Mouse (Mus musculus) hematopoietic stem cell, adult 5-6 weeks (primary cell): ENCODE measurements around the gene Hist1h1a. TPM values are rescaled to one million over a fixed set of nuclear protein-coding genes. Genes with fewer than 3 reads are reported as not detected.
A peak's percentile ranks its signal among the peaks of the same experiment; 100 is the strongest.
"Not testable (repeated sequence)": the region's sequence is repeated elsewhere in the genome, so short reads cannot be mapped to it uniquely, and the experiment has no call there.

ENCODE experiments used
- ATAC-seq, 2 experiments: fragments of 125-278 bp in 1 of 2; replicated peaks in 1 of 2; 2 replicates each; pipeline ENCODE4 v1.8.0; 2016 to 2017; ENCODE audit warnings: inconsistent platforms in 2 of 2, mild to moderate bottlenecking in 2 of 2, moderate number of reproducible peaks in 2 of 2, low read depth in 1 of 2, moderate TSS enrichment in 1 of 2; ENCODE audit not compliant: low FRiP score in 2 of 2, poor library complexity in 2 of 2, severe bottlenecking in 2 of 2, insufficient read depth in 1 of 2, low TSS enrichment in 1 of 2
- total RNA-seq: library from RNA; stranded (forward); fragments of 172-1452, 232-1000 nt; gene quantifications from 2 replicates; pipeline ENCODE4 v1.2.3, GENCODE M21; 2017

Hist1h1a gene
- total RNA-seq: 1,426 and 1,487 TPM in 2 replicates

DNA sequence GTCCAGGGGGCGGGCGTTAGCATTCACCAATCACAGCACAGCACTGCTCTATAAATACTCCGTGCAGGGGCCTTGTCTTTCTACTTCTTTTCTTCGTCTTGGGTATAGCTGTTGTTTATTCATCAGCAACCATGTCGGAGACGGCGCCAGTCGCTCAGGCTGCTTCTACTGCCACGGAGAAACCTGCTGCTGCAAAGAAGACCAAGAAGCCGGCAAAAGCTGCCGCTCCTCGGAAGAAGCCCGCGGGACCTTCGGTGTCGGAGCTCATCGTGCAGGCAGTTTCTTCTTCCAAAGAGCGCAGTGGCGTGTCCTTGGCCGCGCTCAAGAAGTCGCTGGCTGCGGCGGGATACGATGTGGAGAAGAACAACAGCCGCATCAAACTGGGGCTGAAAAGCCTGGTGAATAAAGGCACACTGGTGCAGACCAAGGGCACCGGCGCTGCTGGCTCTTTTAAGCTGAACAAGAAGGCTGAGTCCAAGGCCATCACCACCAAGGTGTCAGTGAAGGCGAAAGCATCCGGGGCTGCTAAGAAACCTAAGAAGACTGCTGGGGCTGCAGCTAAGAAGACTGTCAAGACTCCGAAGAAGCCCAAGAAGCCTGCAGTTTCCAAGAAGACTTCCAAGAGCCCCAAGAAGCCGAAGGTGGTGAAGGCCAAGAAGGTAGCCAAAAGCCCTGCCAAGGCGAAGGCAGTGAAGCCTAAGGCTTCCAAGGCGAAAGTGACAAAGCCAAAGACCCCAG is at the start of gene Hist1h1a:
Hist1h1a (plus strand) TSS at position 81 of the 738 bp plus-strand sequence.
- ATAC-seq: peak; percentile 55 to 63

- no peak for ATAC-seq
Measured at GRCm38 (mm10) chr13:23716261-23717042, 47.0 kb upstream of the Hist1h1a start.

DNA sequence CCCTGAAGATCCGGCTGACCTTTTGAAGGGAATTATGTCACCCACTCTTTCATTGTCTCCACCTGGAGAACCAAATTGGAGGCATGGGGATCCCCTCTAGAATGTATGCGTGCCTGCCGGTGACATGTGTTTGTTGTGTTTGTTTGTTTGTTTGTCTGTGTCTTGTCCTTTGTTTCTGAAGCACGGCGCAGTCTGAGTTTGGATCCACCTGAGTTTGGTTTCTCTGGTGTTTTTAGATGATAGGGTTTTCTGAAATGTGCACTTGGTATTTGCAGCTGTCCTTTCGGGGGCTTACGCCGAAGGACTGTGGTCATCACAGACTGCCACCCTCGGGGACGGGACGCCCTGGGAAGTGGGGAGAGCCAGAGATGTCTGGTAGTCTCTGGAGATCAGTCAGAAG is 46.3 kb upstream of the Hist1h1a start:
- ATAC-seq: no peak

GRCm38 (mm10) chr13:23717593-23718245 is 45.7 kb upstream of the Hist1h1a start:
- ATAC-seq: not testable (repeated sequence)

DNA sequence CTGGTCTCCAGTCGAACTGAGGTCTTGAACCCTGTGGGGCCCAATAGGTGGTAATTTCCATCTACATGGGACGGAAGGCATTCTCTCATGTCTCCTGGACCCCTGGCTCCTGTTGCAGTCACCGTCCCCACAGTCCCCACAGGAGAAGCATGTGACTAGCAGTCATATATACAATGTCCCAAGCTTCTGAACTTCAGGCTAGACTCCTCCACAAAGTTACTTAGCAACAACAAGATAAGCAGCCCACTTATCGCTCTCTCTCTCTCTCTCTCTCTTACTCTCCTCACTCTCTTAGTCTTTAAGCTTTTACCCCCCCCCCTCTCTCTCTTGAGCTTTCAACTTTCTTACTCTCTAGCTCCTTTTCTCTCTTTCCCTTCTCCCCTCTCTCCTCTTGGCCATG is 39.2 kb upstream of the Hist1h1a start:
- no peak for ATAC-seq

DNA sequence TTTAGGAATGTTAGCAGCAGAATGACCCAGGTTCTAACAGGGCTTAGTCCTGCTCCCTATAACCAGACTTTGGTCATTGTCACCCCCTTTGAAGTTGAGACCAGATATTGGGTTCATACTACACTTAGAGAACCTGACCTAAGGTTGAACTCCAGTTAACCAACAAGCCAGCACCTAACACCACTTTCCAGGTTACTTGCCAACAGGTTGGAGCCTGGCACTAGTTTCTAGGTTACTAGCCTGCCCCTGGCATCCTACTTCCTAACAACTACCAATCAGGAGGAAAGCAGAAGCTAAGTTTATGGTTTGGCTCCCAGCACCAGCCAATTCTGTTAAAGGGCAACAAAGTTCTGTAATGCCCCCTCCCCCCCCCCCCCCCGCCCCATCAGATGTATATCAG is 38.3 kb upstream of the Hist1h1a start:
- ATAC-seq: no peak

GRCm38 (mm10) chr13:23728472-23729191 is 34.8 kb upstream of the Hist1h1a start:
- 0 out of 4 replicates have a peak, but pooled peaks of 1 of the 2 experiments have one; percentile 16 for ATAC-seq

- ATAC-seq: peak; percentile 42 to 70; a peak in 3 of 4 replicates
Measured at GRCm38 (mm10) chr13:23729192-23729525, 34.3 kb upstream of the Hist1h1a start.

GRCm38 (mm10) chr13:23729706-23730105 is 33.8 kb upstream of the Hist1h1a start:
- no peak for ATAC-seq

- no peak for ATAC-seq
Measured at GRCm38 (mm10) chr13:23730479-23730878, 33.0 kb upstream of the Hist1h1a start.

DNA sequence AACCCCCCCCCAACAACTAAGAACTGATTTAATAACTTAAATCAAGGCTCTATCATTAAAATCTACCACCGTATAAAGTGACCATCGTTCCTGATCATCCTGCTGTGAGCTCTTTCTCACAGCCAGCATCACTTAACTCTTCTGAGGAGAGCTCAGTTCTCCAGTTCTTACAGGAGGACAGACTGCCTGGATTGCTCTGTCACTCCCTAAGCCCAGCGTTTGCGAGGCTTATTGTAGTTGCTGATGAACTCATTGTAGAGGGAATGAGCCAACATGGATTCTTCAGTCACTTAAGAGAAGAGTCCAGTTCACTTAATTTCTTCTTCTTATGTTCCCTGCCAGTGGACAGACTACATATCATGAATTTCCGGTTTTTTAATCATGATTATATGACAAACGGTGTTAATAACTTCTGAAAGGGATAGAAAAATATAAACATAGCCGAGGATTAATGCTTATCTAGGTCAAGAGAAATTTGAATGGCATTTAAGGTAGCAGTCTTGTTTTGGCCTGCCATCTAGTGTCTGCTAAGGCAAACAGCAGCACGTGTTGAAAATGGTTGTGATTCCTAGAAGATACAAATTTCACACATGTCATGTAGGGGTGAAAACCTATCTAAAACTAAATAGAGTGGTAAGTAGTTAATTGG is 31.2 kb upstream of the Hist1h1a start:
- peak; percentile 59 to 64; a peak in 2 of 4 replicates for ATAC-seq

DNA sequence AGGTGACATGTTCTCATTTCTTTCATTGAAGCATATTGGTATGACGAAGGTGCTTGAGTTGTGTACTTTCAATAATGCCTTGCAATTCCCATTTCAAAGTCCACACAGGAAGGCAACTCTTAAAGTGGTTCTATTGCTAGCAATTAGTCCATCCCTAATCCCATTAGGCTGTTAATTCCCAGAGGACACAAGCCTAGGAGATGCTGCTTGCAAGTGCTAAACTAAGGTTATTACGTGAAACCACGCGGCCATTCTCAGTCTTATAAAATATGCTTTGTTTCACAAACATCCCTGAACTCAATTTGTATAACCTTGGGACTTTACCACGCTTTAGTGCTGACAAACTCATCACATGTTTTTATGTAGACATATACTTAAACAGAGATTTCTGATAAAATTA is 26.4 kb upstream of the Hist1h1a start:
- ATAC-seq: no peak

GRCm38 (mm10) chr13:23738041-23738440 is 25.4 kb upstream of the Hist1h1a start:
- no peak for ATAC-seq

GRCm38 (mm10) chr13:23738677-23739068 is 24.8 kb upstream of the Hist1h1a start, which contains the start of gene Hist1h1c:
Gene Hist1h1c (plus strand): TSS chr13:23738808.
- ATAC-seq: peak; percentile 64 to 69

DNA sequence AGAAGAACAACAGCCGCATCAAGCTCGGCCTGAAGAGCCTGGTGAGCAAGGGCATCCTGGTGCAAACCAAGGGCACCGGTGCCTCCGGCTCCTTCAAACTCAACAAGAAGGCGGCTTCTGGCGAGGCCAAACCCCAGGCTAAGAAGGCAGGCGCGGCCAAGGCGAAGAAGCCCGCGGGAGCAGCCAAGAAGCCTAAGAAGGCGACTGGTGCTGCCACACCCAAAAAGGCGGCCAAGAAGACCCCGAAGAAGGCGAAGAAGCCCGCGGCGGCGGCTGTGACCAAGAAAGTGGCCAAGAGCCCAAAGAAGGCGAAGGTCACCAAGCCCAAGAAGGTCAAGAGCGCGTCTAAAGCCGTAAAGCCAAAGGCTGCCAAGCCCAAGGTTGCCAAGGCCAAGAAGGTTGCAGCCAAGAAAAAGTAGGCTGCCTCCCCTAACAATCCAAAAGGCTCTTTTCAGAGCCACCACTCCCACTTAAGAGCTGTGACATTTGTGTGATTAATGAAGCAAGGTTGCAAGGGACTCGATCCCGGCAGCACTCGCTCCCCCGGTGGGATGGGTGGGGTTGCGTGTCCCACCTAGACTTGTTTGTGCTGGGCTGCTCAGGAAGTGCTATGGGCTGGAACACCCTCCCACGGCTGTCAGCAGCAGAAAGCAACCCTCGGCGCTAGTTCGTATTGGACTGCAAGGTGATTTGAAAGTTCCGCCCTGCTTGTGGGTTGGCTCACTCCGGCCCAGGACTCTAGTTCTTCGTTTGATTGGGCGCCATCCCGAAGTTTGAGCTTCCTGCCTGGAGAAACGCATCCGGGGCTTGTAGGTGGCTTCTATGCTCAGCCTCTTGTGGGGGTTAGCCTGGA is 24.2 kb upstream of the Hist1h1a start:
- ATAC-seq: peak; percentile 79 to 84

GRCm38 (mm10) chr13:23739922-23740252 is 23.6 kb upstream of the Hist1h1a start:
- peak; percentile 44 to 48 for ATAC-seq
